Mouse (Mus musculus): ENCODE data around the gene Card10. TPM values are rescaled to one million over a fixed set of nuclear protein-coding genes. Genes with fewer than 3 reads are reported as not detected.
A peak's percentile ranks its signal among the peaks of the same experiment; 100 is the strongest.

The Card10 gene
- polyA plus RNA-seq, 1 experiment = 5.9 TPM

- TF ChIP-seq CTCF (IDR thresholded peaks at IDR 0.05; ENCODE audit: borderline replicate concordance, insufficient read depth, low read length) (no peak), POLR2A (IDR thresholded peaks at IDR 0.05; ENCODE audit: low read depth, low read length) (no peak)
- Histone ChIP-seq H3K4me3 (ENCODE audit: insufficient read depth, low read length) (no peak overlapping the region), H3K27ac (ENCODE audit: insufficient read depth, low read length) (no peak overlapping the region), H3K4me1 (ENCODE audit: control insufficient read depth, insufficient read depth, low read length) (0 out of 2 replicates have a peak, but pooled peaks cover 2% of the 10 kb centered on the region)
Observed at GRCm38 (mm10) chr15:78749855-78750254, 53.0 kb downstream of the Card10 start.

GRCm38 (mm10) chr15:78744206-78744605, 58.6 kb downstream of the Card10 start:
- Histone ChIP-seq H3K4me1 (ENCODE audit: control insufficient read depth, insufficient read depth, low read length) (no peaks in the 10 kb centered on the region), H3K27ac (ENCODE audit: insufficient read depth, low read length) (no peak overlapping the region), H3K4me3 (ENCODE audit: insufficient read depth, low read length) (no peak overlapping the region)
- no peak for TF ChIP-seq POLR2A (IDR thresholded peaks at IDR 0.05; ENCODE audit: low read depth, low read length)
- TF ChIP-seq CTCF (IDR thresholded peaks at IDR 0.05; ENCODE audit: borderline replicate concordance, insufficient read depth, low read length) = peak; percentile 93

- no peaks in the 10 kb centered on the region for H3K4me1 ChIP-seq (ENCODE audit: control insufficient read depth, insufficient read depth, low read length)
- H3K4me3 ChIP-seq (ENCODE audit: insufficient read depth, low read length) = no peak overlapping the region
- H3K27ac ChIP-seq (ENCODE audit: insufficient read depth, low read length) = no peak overlapping the region
- no peak for TF ChIP-seq POLR2A (IDR thresholded peaks at IDR 0.05; ENCODE audit: low read depth, low read length)
- no peak for TF ChIP-seq CTCF (IDR thresholded peaks at IDR 0.05; ENCODE audit: borderline replicate concordance, insufficient read depth, low read length)
Observed at GRCm38 (mm10) chr15:78742831-78743230, 60.0 kb downstream of the Card10 start.

- no peak for TF ChIP-seq POLR2A (IDR thresholded peaks at IDR 0.05; ENCODE audit: low read depth, low read length)
- TF ChIP-seq CTCF (IDR thresholded peaks at IDR 0.05; ENCODE audit: borderline replicate concordance, insufficient read depth, low read length) = no peak
- Histone ChIP-seq H3K4me1 (ENCODE audit: control insufficient read depth, insufficient read depth, low read length) (no peaks in the 10 kb centered on the region), H3K4me3 (ENCODE audit: insufficient read depth, low read length) (no peak overlapping the region), H3K27ac (ENCODE audit: insufficient read depth, low read length) (no peak overlapping the region)
Observed at GRCm38 (mm10) chr15:78740662-78741061, 62.2 kb downstream of the Card10 start.

GRCm38 (mm10) chr15:78737146-78737545, 65.7 kb downstream of the Card10 start:
- no peak for TF ChIP-seq POLR2A (IDR thresholded peaks at IDR 0.05; ENCODE audit: low read depth, low read length)
- no peak for TF ChIP-seq CTCF (IDR thresholded peaks at IDR 0.05; ENCODE audit: borderline replicate concordance, insufficient read depth, low read length)
- no peaks in the 10 kb centered on the region for H3K4me1 ChIP-seq (ENCODE audit: control insufficient read depth, insufficient read depth, low read length)
- H3K27ac ChIP-seq (ENCODE audit: insufficient read depth, low read length) = no peak overlapping the region
- no peak overlapping the region for H3K4me3 ChIP-seq (ENCODE audit: insufficient read depth, low read length)

- Histone ChIP-seq H3K4me1 (ENCODE audit: control insufficient read depth, insufficient read depth, low read length) (no peaks in the 10 kb centered on the region), H3K27ac (ENCODE audit: insufficient read depth, low read length) (no peak overlapping the region), H3K4me3 (ENCODE audit: insufficient read depth, low read length) (no peak overlapping the region)
- no peak for TF ChIP-seq CTCF (IDR thresholded peaks at IDR 0.05; ENCODE audit: borderline replicate concordance, insufficient read depth, low read length)
- no peak for TF ChIP-seq POLR2A (IDR thresholded peaks at IDR 0.05; ENCODE audit: low read depth, low read length)
Observed at GRCm38 (mm10) chr15:78736681-78737100, 66.2 kb downstream of the Card10 start.

- H3K4me1 ChIP-seq (ENCODE audit: control insufficient read depth, insufficient read depth, low read length) = no peaks in the 10 kb centered on the region
- H3K4me3 ChIP-seq (ENCODE audit: insufficient read depth, low read length) = no peak overlapping the region
- no peak for TF ChIP-seq CTCF (IDR thresholded peaks at IDR 0.05; ENCODE audit: borderline replicate concordance, insufficient read depth, low read length)
- TF ChIP-seq POLR2A (IDR thresholded peaks at IDR 0.05; ENCODE audit: low read depth, low read length) = no peak
- no peak overlapping the region for H3K27ac ChIP-seq (ENCODE audit: insufficient read depth, low read length)
Observed at GRCm38 (mm10) chr15:78736181-78736579, 66.7 kb downstream of the Card10 start.

- no peak overlapping the region for H3K4me3 ChIP-seq (ENCODE audit: insufficient read depth, low read length)
- no peak for TF ChIP-seq CTCF (IDR thresholded peaks at IDR 0.05; ENCODE audit: borderline replicate concordance, insufficient read depth, low read length)
- TF ChIP-seq POLR2A (IDR thresholded peaks at IDR 0.05; ENCODE audit: low read depth, low read length) = no peak
- no peak overlapping the region for H3K27ac ChIP-seq (ENCODE audit: insufficient read depth, low read length)
- H3K4me1 ChIP-seq (ENCODE audit: control insufficient read depth, insufficient read depth, low read length) = no peaks in the 10 kb centered on the region
Observed at GRCm38 (mm10) chr15:78735431-78736180, 67.2 kb downstream of the Card10 start.

- TF ChIP-seq POLR2A (IDR thresholded peaks at IDR 0.05; ENCODE audit: low read depth, low read length) (no peak), CTCF (IDR thresholded peaks at IDR 0.05; ENCODE audit: borderline replicate concordance, insufficient read depth, low read length) (no peak)
- Histone ChIP-seq H3K4me3 (ENCODE audit: insufficient read depth, low read length) (no peak overlapping the region), H3K27ac (ENCODE audit: insufficient read depth, low read length) (no peak overlapping the region), H3K4me1 (ENCODE audit: control insufficient read depth, insufficient read depth, low read length) (no peaks in the 10 kb centered on the region)
Observed at GRCm38 (mm10) chr15:78731830-78732229, 71.0 kb downstream of the Card10 start.

GRCm38 (mm10) chr15:78730315-78731049, 72.4 kb downstream of the Card10 start:
- Histone ChIP-seq H3K4me1 (ENCODE audit: control insufficient read depth, insufficient read depth, low read length) (no peaks in the 10 kb centered on the region), H3K4me3 (ENCODE audit: insufficient read depth, low read length) (no peak overlapping the region), H3K27ac (ENCODE audit: insufficient read depth, low read length) (no peak overlapping the region)
- TF ChIP-seq POLR2A (IDR thresholded peaks at IDR 0.05; ENCODE audit: low read depth, low read length) (no peak), CTCF (IDR thresholded peaks at IDR 0.05; ENCODE audit: borderline replicate concordance, insufficient read depth, low read length) (no peak)

Data from embryonic fibroblast, embryonic 13.5 days (primary cell).